Mouse (Mus musculus): ENCODE results near the gene Clic5. TPM values are rescaled to one million over a fixed set of nuclear protein-coding genes. Genes with fewer than 3 reads are reported as not detected.

Gene Clic5
- polyA plus RNA-seq, 1 experiment, result 1.9 TPM

DNA sequence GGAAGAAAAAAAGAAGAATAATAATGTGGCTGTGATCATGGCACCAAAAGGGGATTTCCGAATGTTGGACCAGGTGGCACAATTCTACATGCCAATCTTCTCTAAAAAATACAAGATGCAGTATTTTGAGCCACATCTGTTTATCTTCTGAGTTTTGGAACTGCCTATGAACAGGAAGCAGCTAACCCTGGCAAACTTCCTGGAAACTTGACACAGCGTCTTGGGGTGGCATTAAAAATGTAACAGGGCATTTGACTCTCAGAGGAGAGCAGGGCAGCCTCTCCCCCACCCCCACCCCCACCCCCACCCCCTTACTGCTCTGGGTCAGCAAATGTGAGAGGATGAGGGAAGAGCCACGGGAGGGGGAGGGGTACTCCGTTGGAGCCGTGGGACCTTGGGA lies 25.9 kb upstream of the Clic5 start:
- TF ChIP-seq MAX (IDR thresholded peaks at IDR 0.05; ENCODE audit: low read depth) (no peak), REST (IDR thresholded peaks at IDR 0.05; ENCODE audit: insufficient read depth, insufficient read length) (no peak), MYOD1 (IDR thresholded peaks at IDR 0.05; ENCODE audit: control insufficient read depth in 1 of 3, insufficient read length in 2 of 3, low read depth in 2 of 3) (no peak), TCF3 (IDR thresholded peaks at IDR 0.05; ENCODE audit: insufficient read length, low read depth) (no peak), POLR2AphosphoS2 (IDR thresholded peaks at IDR 0.05; ENCODE audit: insufficient read length, low read depth) (no peak), E2F4 (IDR thresholded peaks at IDR 0.05; ENCODE audit: insufficient read depth) (no peak), USF1 (IDR thresholded peaks at IDR 0.05; ENCODE audit: low read depth) (no peak), MYOG (IDR thresholded peaks at IDR 0.05; ENCODE audit: control insufficient read depth in 1 of 3, insufficient read depth in 1 of 3, insufficient read length in 2 of 3, low read depth in 2 of 3) (no peak), POLR2A (IDR thresholded peaks at IDR 0.05; ENCODE audit: insufficient read length, low read depth) (no peak), CEBPB (IDR thresholded peaks at IDR 0.05; ENCODE audit: insufficient read depth, poor library complexity, severe bottlenecking) (no peak), TCF12 (IDR thresholded peaks at IDR 0.05; ENCODE audit: insufficient read depth, poor library complexity, severe bottlenecking) (no peak), SRF (IDR thresholded peaks at IDR 0.05; ENCODE audit: control insufficient read depth, insufficient read length, low read depth) (no peak)
- Histone ChIP-seq H3K36me3 (ENCODE audit: control insufficient read depth, insufficient read depth) (no peaks in the 10 kb centered on the region), H3K4me2 (ENCODE audit: low read depth) (peak overlapping the region; percentile 37), H3K27me3 (ENCODE audit: control insufficient read depth, insufficient read depth, insufficient read length) (no peaks in the 10 kb centered on the region), H3ac (ENCODE audit: control insufficient read depth, insufficient read length) (no peak overlapping the region), H3K79me2 (ENCODE audit: control insufficient read depth, insufficient read depth) (no peaks in the 10 kb centered on the region), H3K4me3 (no peak overlapping the region)

- peak overlapping the region; percentile 16 for H3K4me2 ChIP-seq (ENCODE audit: low read depth)
- H3K4me3 ChIP-seq, result no peak overlapping the region
- no peaks in the 10 kb centered on the region for H3K27me3 ChIP-seq (ENCODE audit: control insufficient read depth, insufficient read depth, insufficient read length)
- TF ChIP-seq E2F4 (IDR thresholded peaks at IDR 0.05; ENCODE audit: insufficient read depth) (no peak), POLR2AphosphoS2 (IDR thresholded peaks at IDR 0.05; ENCODE audit: insufficient read length, low read depth) (no peak), MYOD1 (IDR thresholded peaks at IDR 0.05; ENCODE audit: control insufficient read depth in 1 of 3, insufficient read length in 2 of 3, low read depth in 2 of 3) (no peak), POLR2A (IDR thresholded peaks at IDR 0.05; ENCODE audit: insufficient read length, low read depth) (no peak), USF1 (IDR thresholded peaks at IDR 0.05; ENCODE audit: low read depth) (no peak), REST (IDR thresholded peaks at IDR 0.05; ENCODE audit: insufficient read depth, insufficient read length) (no peak), SRF (IDR thresholded peaks at IDR 0.05; ENCODE audit: control insufficient read depth, insufficient read length, low read depth) (no peak), CEBPB (IDR thresholded peaks at IDR 0.05; ENCODE audit: insufficient read depth, poor library complexity, severe bottlenecking) (no peak), MAX (IDR thresholded peaks at IDR 0.05; ENCODE audit: low read depth) (no peak), TCF12 (IDR thresholded peaks at IDR 0.05; ENCODE audit: insufficient read depth, poor library complexity, severe bottlenecking) (no peak), MYOG (IDR thresholded peaks at IDR 0.05; ENCODE audit: control insufficient read depth in 1 of 3, insufficient read depth in 1 of 3, insufficient read length in 2 of 3, low read depth in 2 of 3) (no peak), TCF3 (IDR thresholded peaks at IDR 0.05; ENCODE audit: insufficient read length, low read depth) (no peak)
- no peak overlapping the region for H3ac ChIP-seq (ENCODE audit: control insufficient read depth, insufficient read length)
- no peaks in the 10 kb centered on the region for H3K79me2 ChIP-seq (ENCODE audit: control insufficient read depth, insufficient read depth)
- no peaks in the 10 kb centered on the region for H3K36me3 ChIP-seq (ENCODE audit: control insufficient read depth, insufficient read depth)
Observed at GRCm38 (mm10) chr17:44162935-44163334, 25.4 kb upstream of the Clic5 start.

GRCm38 (mm10) chr17:44165730-44166347 lies 22.5 kb upstream of the Clic5 start:
- Histone ChIP-seq H3K4me2 (ENCODE audit: low read depth) (no peak overlapping the region), H3K79me2 (ENCODE audit: control insufficient read depth, insufficient read depth) (no peaks in the 10 kb centered on the region), H3K4me3 (no peak overlapping the region), H3K36me3 (ENCODE audit: control insufficient read depth, insufficient read depth) (no peaks in the 10 kb centered on the region), H3ac (ENCODE audit: control insufficient read depth, insufficient read length) (no peak overlapping the region), H3K27me3 (ENCODE audit: control insufficient read depth, insufficient read depth, insufficient read length) (no peaks in the 10 kb centered on the region)
- TF ChIP-seq TCF12 (IDR thresholded peaks at IDR 0.05; ENCODE audit: insufficient read depth, poor library complexity, severe bottlenecking) (no peak), MYOD1 (IDR thresholded peaks at IDR 0.05; ENCODE audit: control insufficient read depth in 1 of 3, insufficient read length in 2 of 3, low read depth in 2 of 3) (peak in 2 of 3 experiments; percentile 32 to 74), TCF3 (IDR thresholded peaks at IDR 0.05; ENCODE audit: insufficient read length, low read depth) (no peak), MYOG (IDR thresholded peaks at IDR 0.05; ENCODE audit: control insufficient read depth in 1 of 3, insufficient read depth in 1 of 3, insufficient read length in 2 of 3, low read depth in 2 of 3) (peak in 1 of 3 experiments; percentile 66), CEBPB (IDR thresholded peaks at IDR 0.05; ENCODE audit: insufficient read depth, poor library complexity, severe bottlenecking) (no peak), E2F4 (IDR thresholded peaks at IDR 0.05; ENCODE audit: insufficient read depth) (no peak), SRF (IDR thresholded peaks at IDR 0.05; ENCODE audit: control insufficient read depth, insufficient read length, low read depth) (peak; percentile 69)

DNA sequence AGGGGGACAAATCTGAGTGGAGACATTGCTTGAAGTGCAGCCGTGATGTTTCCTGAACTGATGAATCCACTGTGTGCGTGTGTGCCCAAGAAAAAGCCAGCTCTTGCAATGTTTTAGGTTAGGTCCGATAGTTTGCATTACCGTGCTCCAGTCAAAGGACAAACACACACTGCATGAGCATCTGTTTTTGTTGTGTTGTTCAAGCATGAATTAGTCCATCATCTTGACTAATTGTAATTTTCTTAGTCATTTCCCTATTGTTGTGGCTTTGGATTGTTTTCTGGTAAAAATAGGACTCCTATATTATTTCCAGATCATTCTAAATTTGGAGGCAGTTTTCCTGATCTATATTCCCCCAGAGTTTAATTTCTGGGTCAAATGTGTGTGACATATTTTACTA lies 18.7 kb upstream of the Clic5 start:
- H3K4me2 ChIP-seq (ENCODE audit: low read depth), result no peak overlapping the region
- H3ac ChIP-seq (ENCODE audit: control insufficient read depth, insufficient read length), result no peak overlapping the region
- TF ChIP-seq TCF3 (IDR thresholded peaks at IDR 0.05; ENCODE audit: insufficient read length, low read depth) (no peak), E2F4 (IDR thresholded peaks at IDR 0.05; ENCODE audit: insufficient read depth) (no peak), USF1 (IDR thresholded peaks at IDR 0.05; ENCODE audit: low read depth) (no peak), MYOD1 (IDR thresholded peaks at IDR 0.05; ENCODE audit: control insufficient read depth in 1 of 3, insufficient read length in 2 of 3, low read depth in 2 of 3) (no peak), TCF12 (IDR thresholded peaks at IDR 0.05; ENCODE audit: insufficient read depth, poor library complexity, severe bottlenecking) (no peak)
- H3K4me3 ChIP-seq, result no peak overlapping the region
- H3K27me3 ChIP-seq (ENCODE audit: control insufficient read depth, insufficient read depth, insufficient read length), result no peaks in the 10 kb centered on the region
- no peaks in the 10 kb centered on the region for H3K36me3 ChIP-seq (ENCODE audit: control insufficient read depth, insufficient read depth)
- no peaks in the 10 kb centered on the region for H3K79me2 ChIP-seq (ENCODE audit: control insufficient read depth, insufficient read depth)

- Histone ChIP-seq H3K4me3 (no peak overlapping the region), H3K4me2 (ENCODE audit: low read depth) (no peak overlapping the region), H3K27me3 (ENCODE audit: control insufficient read depth, insufficient read depth, insufficient read length) (no peaks in the 10 kb centered on the region), H3K79me2 (ENCODE audit: control insufficient read depth, insufficient read depth) (no peaks in the 10 kb centered on the region), H3ac (ENCODE audit: control insufficient read depth, insufficient read length) (no peak overlapping the region), H3K36me3 (ENCODE audit: control insufficient read depth, insufficient read depth) (no peaks in the 10 kb centered on the region)
- TF ChIP-seq E2F4 (IDR thresholded peaks at IDR 0.05; ENCODE audit: insufficient read depth) (no peak), MAX (IDR thresholded peaks at IDR 0.05; ENCODE audit: low read depth) (no peak), MYOG (IDR thresholded peaks at IDR 0.05; ENCODE audit: control insufficient read depth in 1 of 3, insufficient read depth in 1 of 3, insufficient read length in 2 of 3, low read depth in 2 of 3) (no peak), TCF3 (IDR thresholded peaks at IDR 0.05; ENCODE audit: insufficient read length, low read depth) (no peak), REST (IDR thresholded peaks at IDR 0.05; ENCODE audit: insufficient read depth, insufficient read length) (no peak), SRF (IDR thresholded peaks at IDR 0.05; ENCODE audit: control insufficient read depth, insufficient read length, low read depth) (no peak), CEBPB (IDR thresholded peaks at IDR 0.05; ENCODE audit: insufficient read depth, poor library complexity, severe bottlenecking) (no peak), POLR2AphosphoS2 (IDR thresholded peaks at IDR 0.05; ENCODE audit: insufficient read length, low read depth) (no peak), MYOD1 (IDR thresholded peaks at IDR 0.05; ENCODE audit: control insufficient read depth in 1 of 3, insufficient read length in 2 of 3, low read depth in 2 of 3) (no peak), USF1 (IDR thresholded peaks at IDR 0.05; ENCODE audit: low read depth) (no peak), TCF12 (IDR thresholded peaks at IDR 0.05; ENCODE audit: insufficient read depth, poor library complexity, severe bottlenecking) (no peak), POLR2A (IDR thresholded peaks at IDR 0.05; ENCODE audit: insufficient read length, low read depth) (no peak)
Observed at GRCm38 (mm10) chr17:44170316-44170715, 18.1 kb upstream of the Clic5 start.
